Mouse (Mus musculus) large intestine, adult 2 months (tissue): ENCODE data around the gene Olfm2. TPM values are rescaled to one million over a fixed set of nuclear protein-coding genes. Genes with fewer than 3 reads are reported as not detected.
A peak's percentile ranks its signal among the peaks of the same experiment; 100 is the strongest.

Experiments
- DNase-seq: peaks from one replicate; pipeline ENCODE4 v3.0.0-alpha.2; 2012; ENCODE audit warnings: low read depth, low spot score
- WGBS: fragments of 180-500 bp; shearing (Covaris S2); methylation state at CpG from one replicate; pipeline ENCODE4 v1.1.7; 2018; 5-methylcytosine and 5-hydroxymethylcytosine counted together
- polyA plus RNA-seq: library from polyadenylated mRNA; depleted of rRNA; stranded (reverse); fragments of >200 nt; gene quantifications from 2 replicates; pipeline ENCODE4 v1.2.3, GENCODE M21; 2012

The Olfm2 gene
- polyA plus RNA-seq, 1 experiment: 1.2 TPM

- no peak for DNase-seq
- WGBS: 84% methylated on average over 5 of the region's 5 CpGs
Measured at GRCm38 (mm10) chr9:20664982-20665637, 81.0 kb downstream of the Olfm2 start.

GRCm38 (mm10) chr9:20664366-20664765 lies 81.8 kb downstream of the Olfm2 start:
- no peak for DNase-seq
- WGBS: 97% methylated on average over 2 of the region's 2 CpGs

DNA sequence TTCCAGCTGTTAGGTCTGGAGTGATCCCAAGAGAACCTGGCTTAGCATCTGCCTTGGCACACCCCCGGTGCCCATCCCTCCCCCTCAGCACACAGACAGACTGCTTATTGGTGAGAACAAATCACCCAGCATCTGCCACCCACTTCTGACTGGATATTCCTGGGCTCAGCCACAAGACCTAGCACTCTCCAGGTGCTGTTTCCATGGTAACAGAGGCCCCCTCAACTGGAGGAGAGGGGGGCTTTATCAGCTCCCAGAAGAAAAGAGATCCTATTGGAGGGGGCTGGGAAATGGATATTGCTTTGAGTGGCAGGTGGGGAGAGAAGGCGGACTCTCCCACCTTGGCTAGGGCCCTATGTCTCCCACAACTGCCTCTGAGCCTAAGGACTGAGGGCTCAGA lies 82.2 kb downstream of the Olfm2 start:
- 94% methylated on average over 2 of the region's 2 CpGs for WGBS
- DNase-seq: no peak

DNA sequence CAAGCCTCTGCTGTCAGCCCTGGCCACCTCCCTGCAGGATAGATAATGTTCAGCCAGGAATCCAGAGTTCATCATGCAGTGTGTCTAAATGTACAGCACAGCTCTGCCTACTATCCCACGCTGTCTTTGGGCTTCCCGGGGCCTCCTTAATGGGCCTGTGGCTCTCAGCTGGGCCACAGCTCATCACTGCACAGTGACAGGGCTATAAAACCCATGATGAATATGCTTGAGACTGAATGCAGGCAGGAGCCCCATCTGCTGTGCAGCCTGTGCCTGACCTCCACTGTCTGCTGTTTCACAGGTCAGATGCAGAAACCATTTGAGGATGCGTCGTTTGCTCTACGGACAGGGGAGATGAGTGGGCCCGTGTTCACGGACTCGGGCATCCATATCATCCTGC lies 83.3 kb downstream of the Olfm2 start:
- 90% methylated on average over 8 of the region's 8 CpGs for WGBS
- no peak for DNase-seq

- 57% methylated on average over 3 of the region's 3 CpGs for WGBS
- DNase-seq: no peak
Measured at GRCm38 (mm10) chr9:20662325-20662724, 83.8 kb downstream of the Olfm2 start.

- WGBS: 87% methylated on average over 3 of the region's 3 CpGs
- no peak for DNase-seq
Measured at GRCm38 (mm10) chr9:20657546-20657945, 88.6 kb downstream of the Olfm2 start.

- WGBS: 92% methylated on average over 3 of the region's 3 CpGs
- no peak for DNase-seq
Measured at GRCm38 (mm10) chr9:20653859-20654258, 92.3 kb downstream of the Olfm2 start.

DNA sequence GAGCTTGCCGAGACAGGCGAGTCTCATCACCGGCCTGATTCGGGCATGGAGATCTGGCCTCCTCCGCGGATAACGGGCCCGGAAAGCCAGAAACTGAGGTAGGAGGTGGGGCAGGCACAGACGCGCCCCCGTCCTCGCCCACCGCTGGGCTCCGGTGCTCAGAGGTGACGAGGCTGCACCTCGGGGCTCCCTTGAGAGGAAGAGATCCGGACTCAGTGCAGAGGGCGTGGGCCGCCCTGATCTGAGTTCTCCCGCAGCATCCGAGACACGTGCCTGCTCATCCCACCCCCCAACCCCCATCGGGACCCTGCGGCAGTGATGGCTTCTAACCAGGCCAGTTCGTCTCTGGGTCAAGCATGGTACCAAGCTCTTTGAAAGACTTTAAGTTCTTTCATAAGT lies 93.9 kb downstream of the Olfm2 start:
- WGBS: 0% methylated on average over 25 of the region's 25 CpGs
- no peak for DNase-seq

GRCm38 (mm10) chr9:20651602-20652259 lies 94.4 kb downstream of the Olfm2 start, which contains the start of gene Pin1:
Gene Pin1, plus strand, starts transcription at chr9:20652095.
- peak; percentile 100 for DNase-seq
- under 1% methylated on average over 45 of the region's 45 CpGs for WGBS

DNA sequence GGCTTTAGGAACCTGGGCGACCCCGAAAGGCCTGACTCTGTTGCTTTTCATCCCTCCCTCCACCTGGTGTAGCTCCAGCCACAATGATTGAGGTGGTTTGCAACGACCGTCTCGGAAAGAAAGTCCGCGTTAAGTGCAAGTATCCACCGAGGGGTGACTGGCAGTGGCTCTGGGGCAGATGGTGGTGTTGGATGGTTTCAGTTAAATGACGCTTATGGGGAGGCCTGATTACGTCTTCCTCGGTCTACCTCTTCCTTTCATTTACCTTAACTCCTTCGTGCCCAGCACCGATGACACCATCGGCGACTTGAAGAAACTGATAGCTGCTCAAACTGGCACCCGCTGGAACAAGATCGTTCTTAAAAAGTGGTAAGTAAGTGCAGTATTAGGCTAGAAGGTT lies 101.0 kb downstream of the Olfm2 start:
- 2% methylated on average over 17 of the region's 17 CpGs for WGBS
- no peak for DNase-seq

- under 1% methylated on average over 43 of the region's 43 CpGs for WGBS
- no peak for DNase-seq
Measured at GRCm38 (mm10) chr9:20644360-20645081, 101.6 kb downstream of the Olfm2 start, which contains the start of gene Fbxl12. Gene Fbxl12, minus strand, starts transcription at chr9:20644767.

GRCm38 (mm10) chr9:20643781-20644180 lies 102.4 kb downstream of the Olfm2 start:
- DNase-seq: no peak
- WGBS: under 1% methylated on average over 13 of the region's 13 CpGs

DNA sequence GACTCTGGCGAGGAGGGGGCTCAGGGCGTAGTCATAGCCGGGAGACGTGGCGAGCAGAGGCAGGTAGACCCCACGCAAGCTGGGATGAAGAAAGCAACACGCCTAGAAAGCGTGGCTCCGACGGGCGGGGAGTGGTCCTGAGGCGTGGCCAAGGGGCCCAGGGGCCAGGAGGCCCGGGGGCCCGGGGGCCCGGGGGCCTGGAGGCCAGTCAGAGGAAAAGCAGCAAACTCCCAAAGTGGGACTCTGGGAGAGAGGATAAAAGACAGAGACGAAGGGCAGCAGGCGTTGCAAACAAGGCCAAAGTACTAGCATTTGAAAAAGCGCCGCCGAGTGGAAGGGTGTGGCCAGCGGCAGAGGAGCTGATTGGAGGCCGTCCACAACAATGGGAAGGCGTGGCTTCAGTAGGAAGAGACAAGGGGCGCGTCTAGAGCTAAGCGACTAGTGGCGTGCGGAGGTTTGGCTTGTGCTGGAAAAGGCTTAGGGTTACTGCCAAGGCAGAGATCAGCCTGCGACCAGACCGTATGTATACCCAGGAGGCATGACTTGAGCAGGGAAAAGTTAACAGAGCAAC lies 103.2 kb downstream of the Olfm2 start:
- WGBS: under 1% methylated on average over 30 of the region's 30 CpGs
- peak; percentile 74 for DNase-seq

- no peak for DNase-seq
- WGBS: 1% methylated on average over 51 of the region's 51 CpGs
Measured at GRCm38 (mm10) chr9:20642101-20642895, 103.9 kb downstream of the Olfm2 start, which contains the start of gene Ubl5. Gene Ubl5, plus strand, starts transcription at chr9:20642878.

DNA sequence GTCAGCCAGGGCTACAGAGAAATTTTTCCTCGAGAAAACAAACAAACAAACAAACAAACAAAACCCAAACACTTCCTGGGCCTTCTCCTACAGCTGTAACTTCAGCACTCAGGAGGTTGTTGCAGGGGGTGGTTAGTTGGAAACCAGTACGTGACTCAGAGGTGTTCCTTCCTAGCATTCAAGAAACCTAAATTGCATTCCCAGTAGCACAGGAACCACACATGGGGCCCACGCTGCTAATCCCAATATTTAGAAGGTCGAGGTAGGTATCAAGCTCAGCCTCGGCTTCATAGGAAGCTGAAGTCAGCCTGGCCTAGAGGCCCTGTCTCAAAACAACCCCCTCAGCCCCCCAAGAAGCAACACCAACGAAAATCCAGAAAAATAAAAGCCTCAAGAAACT lies 104.6 kb downstream of the Olfm2 start:
- no peak for DNase-seq
- WGBS: 17% methylated on average over 6 of the region's 6 CpGs

GRCm38 (mm10) chr9:20639486-20639885 lies 106.7 kb downstream of the Olfm2 start:
- WGBS: 90% methylated on average over 4 of the region's 4 CpGs
- no peak for DNase-seq

- DNase-seq: no peak
- WGBS: 94% methylated on average over 19 of the region's 19 CpGs
Measured at GRCm38 (mm10) chr9:20638552-20638951, 107.6 kb downstream of the Olfm2 start.

DNA sequence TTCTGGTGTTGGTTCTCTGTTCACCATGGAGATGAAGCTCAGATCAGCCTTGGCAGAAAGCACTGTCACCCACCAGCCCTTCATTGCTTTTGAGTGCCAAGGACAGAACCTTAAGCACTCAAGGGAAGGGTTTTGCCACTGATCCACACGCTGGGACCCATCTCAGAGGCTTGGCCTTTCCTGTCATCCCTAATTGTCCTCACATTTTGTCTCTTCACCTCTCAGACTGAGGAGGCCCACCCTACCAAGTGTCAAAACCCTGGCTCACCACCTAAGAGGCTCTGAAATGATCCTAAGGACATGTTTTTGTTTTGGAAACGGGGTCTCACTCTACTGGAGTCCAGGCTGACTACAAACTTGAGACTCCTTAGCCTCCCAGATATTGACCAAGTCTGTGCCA lies 109.4 kb downstream of the Olfm2 start:
- 89% methylated on average over 2 of the region's 2 CpGs for WGBS
- DNase-seq: no peak

DNA sequence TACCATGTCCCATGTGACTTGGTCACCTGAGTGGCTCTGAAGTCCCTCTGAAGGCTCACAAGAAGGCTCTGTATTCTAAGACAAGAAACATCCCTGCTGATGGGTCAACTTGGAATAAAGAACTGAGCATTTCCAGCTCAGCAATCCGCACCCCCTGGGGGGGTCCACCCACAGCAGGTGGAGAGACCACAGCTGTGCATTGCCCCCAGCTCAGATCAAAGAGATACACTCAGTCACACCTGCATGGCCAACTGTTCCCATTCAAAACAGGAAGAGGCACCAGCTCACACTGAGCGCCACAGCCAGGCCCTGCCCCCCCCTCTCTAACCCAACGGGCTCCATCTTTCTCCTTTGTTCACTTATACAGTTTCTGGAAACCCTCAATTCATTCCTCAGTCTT lies 109.9 kb downstream of the Olfm2 start:
- 91% methylated on average over 3 of the region's 3 CpGs for WGBS
- DNase-seq: no peak
